Mouse (Mus musculus) spleen, postnatal 14 days (tissue): ENCODE results near the gene Nhsl1.
A peak's percentile ranks its signal among the peaks of the same experiment; 100 is the strongest.
"Not testable (repeated sequence)": the region's sequence is repeated elsewhere in the genome, so short reads cannot be mapped to it uniquely, and the experiment has no call there.

Experiments used
- DNase-seq, 2 experiments: peaks; one replicate each; pipeline ENCODE4 v3.0.0; 2021 to 2022; ENCODE audit warnings: low spot score in 2 of 2

Nhsl1 gene

DNA sequence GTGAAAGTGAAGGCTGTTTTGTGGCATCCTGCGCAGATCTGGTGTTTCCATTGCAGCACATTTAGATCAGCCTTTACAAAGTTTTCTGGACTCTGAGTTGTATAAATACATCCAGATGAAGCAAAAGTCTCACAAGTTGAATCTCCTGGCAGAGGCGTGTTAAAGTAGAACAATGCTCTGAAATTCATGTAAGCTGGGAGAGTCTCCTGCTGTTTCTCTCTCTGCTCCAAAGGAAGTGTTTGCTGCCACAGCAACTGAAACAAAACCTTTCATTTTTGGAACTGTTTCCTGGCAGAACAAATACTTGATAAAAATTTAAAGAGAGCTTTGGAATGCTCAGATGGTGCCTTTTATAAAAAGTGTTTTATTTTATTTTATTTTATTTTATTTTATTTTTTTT lies 118.8 kb downstream of the Nhsl1 start:
- no peak for DNase-seq

DNA sequence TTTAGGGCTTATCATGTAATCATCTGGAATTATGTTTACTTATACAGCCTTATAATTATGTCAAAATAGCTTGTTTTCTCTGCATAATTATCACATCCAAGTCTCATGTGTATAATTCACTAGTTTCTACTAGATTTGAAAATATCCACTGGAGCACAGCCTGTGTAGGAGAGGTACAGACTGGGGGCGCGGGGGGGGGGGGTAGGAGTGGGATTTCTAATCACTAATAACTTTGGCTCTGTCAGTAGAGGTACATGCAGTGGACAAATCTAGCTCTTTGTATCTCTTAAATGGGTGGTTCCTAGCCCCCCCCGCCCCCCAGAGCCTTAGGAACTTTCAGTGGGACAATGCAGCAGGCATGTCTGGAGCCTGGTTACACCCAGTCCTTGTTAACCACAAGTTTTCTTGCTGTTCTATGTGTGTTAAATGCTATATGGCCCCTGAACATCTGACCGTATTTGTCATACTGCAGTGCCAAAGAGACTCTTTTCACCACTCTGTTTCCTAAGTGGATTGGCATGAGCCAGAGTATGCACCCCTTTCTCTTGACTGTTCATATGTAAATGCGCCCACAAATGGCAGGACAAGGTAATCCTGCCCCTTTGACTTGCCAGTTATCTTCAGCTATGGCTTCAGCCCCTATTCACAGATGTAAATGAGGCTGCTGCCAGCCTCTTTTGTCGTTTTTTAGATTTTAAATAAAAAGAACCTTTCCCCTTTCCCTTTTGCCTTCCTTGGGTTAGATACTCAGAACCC lies 127.0 kb downstream of the Nhsl1 start:
- no peak for DNase-seq

GRCm38 (mm10) chr10:18446359-18446820 lies 127.6 kb downstream of the Nhsl1 start:
- no peak for DNase-seq

- no peak for DNase-seq
These were observed 128.5 kb downstream of the Nhsl1 start for GRCm38 (mm10) chr10:18447299-18447698.

- not testable (repeated sequence) for DNase-seq
These were observed 130.1 kb downstream of the Nhsl1 start for GRCm38 (mm10) chr10:18448896-18449295.

DNA sequence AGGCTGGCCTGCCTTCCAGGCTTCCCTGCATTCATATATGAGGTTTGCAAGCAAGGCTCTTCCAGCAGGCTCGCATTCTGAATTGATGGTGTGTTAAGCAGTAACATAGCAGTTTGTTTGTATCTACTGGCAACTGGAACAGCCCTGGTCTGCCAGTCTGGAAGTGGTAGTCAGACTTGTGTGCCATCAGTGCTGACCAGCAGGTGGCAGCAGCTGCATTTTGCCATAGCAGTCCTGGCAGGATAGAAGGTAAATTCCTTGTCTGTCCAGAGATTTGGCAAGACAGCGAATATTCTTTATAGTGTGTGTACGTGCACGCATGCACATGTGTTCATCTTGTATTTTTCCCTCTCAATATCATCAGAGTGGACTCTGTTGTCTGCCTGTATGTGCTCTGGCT lies 134.6 kb downstream of the Nhsl1 start:
- peak; percentile 23 to 25 for DNase-seq

GRCm38 (mm10) chr10:18454161-18454560 lies 135.4 kb downstream of the Nhsl1 start:
- no peak for DNase-seq

- no peak for DNase-seq
These were observed 136.6 kb downstream of the Nhsl1 start for GRCm38 (mm10) chr10:18455301-18455920.

GRCm38 (mm10) chr10:18457808-18458475 lies 139.2 kb downstream of the Nhsl1 start:
- no peak for DNase-seq

GRCm38 (mm10) chr10:18461336-18461735 lies 142.6 kb downstream of the Nhsl1 start:
- DNase-seq, result no peak

- no peak for DNase-seq
These were observed 144.5 kb downstream of the Nhsl1 start for GRCm38 (mm10) chr10:18463071-18463841.

- DNase-seq, result no peak
These were observed 149.6 kb downstream of the Nhsl1 start for GRCm38 (mm10) chr10:18468396-18468795.

- DNase-seq, result no peak
These were observed 150.7 kb downstream of the Nhsl1 start for GRCm38 (mm10) chr10:18469279-18470135.

- no peak for DNase-seq
These were observed 151.7 kb downstream of the Nhsl1 start for GRCm38 (mm10) chr10:18470351-18471060.

GRCm38 (mm10) chr10:18471648-18472047 lies 152.9 kb downstream of the Nhsl1 start:
- DNase-seq, result no peak

DNA sequence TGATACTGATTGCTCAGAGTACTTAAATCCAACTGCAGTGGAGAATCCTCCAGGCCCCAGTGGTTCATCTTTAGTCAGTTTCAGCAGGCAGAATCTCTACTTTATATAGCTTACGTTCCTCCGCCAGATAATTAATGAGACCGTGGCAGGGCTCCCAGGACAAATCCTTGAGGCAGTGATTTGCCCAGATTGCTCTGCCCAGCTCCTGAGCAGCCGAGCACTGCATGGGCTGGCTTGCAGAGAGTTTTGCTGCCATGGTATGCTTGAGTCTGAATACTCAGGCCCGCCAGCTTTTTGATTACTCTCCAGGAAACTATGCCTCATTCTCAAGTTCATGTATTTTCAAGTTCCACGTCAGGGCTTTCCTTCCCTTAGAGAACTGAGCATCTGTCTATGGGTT lies 156.3 kb downstream of the Nhsl1 start:
- no peak for DNase-seq

DNA sequence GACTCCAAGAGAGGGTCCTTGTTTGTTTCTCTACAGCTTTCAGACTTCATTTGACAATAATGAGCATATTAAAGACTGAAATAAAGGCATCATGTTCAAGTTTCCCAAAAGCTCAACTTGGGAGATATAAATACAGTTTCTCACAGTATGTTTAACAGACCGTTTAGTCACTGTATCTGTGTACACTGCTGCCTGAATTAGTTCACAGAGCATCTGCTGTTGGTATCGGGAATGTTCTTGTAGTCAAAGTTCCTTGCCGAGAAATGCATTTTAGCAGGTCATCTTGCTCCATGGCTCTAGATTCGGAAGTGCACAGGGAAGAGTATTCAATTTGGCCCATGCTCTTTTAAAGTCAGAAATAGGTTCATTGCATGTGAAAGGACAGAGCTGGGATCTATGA lies 159.5 kb downstream of the Nhsl1 start:
- DNase-seq, result no peak

DNA sequence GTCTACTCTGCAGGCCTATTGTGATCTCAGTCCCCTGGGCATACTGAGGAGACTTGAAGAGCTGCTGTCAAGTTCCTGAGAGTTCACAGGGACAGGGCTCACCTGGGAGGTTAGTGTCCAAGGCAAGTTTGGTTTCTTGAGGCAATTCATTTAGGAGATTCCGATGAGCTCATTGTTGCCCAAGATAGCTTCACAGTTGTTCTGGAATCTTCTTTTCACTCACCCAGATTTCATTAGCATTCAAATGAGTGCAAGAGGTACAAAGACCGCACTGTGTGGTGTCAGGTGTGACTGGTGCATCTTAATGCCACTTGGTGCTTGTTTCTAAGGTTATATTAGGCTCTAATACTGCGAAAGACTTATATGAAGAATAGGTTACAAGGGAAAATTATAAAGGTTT lies 160.5 kb downstream of the Nhsl1 start:
- DNase-seq, result no peak

GRCm38 (mm10) chr10:18480836-18481235 lies 162.1 kb downstream of the Nhsl1 start:
- no peak for DNase-seq

DNA sequence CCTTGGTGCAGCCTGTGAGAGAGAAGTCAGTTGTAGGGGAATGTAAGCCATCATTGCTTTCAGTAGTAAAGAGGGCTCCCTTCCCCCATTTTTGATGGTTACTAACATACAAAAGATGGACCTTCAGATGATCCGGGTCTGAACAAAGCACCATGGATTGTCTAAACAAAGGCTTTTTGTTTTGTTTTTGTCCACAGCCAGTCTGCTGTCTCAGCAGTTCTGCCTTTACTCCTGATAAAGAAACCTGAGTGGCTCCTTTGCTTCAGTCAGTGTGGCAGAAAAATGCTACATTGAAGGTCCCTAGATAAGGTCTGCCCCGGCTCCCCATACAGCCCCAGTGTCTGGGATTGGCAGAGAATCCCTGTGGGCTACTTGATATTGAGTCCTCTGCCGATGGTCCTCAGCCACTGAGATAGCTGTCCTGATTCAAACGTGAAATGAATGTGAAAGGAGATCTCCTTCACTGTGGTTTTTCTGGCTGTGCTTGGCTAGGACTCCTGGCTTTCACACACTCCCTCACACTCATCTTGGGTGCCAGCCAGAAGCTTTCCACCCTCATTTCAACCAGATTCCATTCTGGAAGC lies 163.9 kb downstream of the Nhsl1 start:
- no peak for DNase-seq
